Mouse (Mus musculus): ENCODE measurements at regions not wholly inside any gene's neighbourhood (a gene's known extent, or its start where the extent isn't known, plus 50 kb on each side); places are given as distances from the start of the nearest gene placed in this dataset.

DNA sequence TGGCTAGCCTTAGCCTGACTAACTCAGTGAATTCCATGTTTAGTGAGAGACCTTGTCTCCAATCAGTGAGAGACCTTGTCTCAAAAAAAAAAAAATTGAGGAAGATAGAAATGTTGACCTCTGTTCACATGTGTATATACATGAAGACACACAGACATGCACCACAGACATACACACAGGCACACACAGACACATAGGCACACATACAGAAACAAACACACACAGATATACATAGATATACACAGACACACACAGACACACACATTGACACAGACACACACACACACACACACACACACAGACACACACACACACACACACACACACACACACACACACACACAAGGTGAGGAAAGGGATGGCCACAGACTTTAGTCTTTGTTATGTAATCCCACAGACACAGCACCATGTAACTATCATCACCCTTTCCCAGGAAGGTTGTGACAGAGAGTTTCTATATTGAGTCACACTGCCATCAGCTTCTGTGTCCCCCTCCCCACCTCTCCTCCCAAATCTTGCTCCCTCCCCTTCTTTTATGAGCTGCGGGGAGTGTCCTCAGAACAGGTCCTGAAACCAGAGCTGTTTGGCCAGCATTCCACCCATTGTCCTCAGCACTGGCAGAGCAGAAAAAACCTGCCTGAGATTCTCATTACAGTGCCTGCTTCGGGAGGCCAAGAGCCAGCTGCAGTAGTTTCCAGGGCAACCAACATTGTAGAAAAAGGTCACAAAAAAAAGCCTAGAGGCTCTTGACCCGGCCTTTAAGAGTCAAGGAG lies 74.0 kb downstream of the Calml3 start:
- Histone ChIP-seq H3K27ac (replicated peaks) (no peak overlapping the region), H3K4me2 (no peak overlapping the region), H3K4me1 (replicated peaks) (no peaks in the 10 kb centered on the region), H3K27me3 (no peaks in the 10 kb centered on the region), H3K9me3 (replicated peaks) (no peaks in the 10 kb centered on the region), H3K9ac (no peak overlapping the region), H3K4me3 (replicated peaks) (no peak overlapping the region), H3K36me3 (replicated peaks) (no peaks in the 10 kb centered on the region)
- no peak for ATAC-seq (ENCODE audit: insufficient read depth)
- WGBS (ENCODE audit: insufficient replicate concordance), result 19% methylated on average over 3 of the region's 3 CpGs

DNA sequence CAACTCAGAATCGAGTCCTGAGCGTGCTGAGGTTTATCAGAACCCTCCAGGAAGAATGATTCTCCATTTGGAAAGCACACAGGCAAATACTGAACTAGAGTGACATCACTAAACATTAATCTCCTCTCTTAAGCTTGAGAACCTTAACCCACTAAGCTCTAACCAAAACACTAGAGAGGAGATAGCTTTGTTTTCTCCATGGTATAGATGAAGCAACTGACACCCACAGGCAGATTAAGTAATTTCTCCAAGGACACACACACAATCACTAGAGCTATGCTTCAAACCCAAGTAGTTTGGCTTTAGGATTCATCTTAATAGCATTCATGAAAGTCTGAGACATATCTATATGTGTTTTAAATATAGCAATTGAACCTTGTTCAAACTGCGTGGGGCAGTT lies 75.2 kb downstream of the Calml3 start:
- Histone ChIP-seq H3K27ac (replicated peaks) (no peak overlapping the region), H3K36me3 (replicated peaks) (no peaks in the 10 kb centered on the region), H3K9me3 (replicated peaks) (no peaks in the 10 kb centered on the region), H3K9ac (no peak overlapping the region), H3K4me1 (replicated peaks) (no peaks in the 10 kb centered on the region), H3K4me3 (replicated peaks) (no peak overlapping the region), H3K4me2 (no peak overlapping the region), H3K27me3 (no peaks in the 10 kb centered on the region)
- 59% methylated on average over 3 of the region's 3 CpGs for whole genome bisulfite sequencing (ENCODE audit: insufficient replicate concordance)
- no peak for ATAC-seq (ENCODE audit: insufficient read depth)

DNA sequence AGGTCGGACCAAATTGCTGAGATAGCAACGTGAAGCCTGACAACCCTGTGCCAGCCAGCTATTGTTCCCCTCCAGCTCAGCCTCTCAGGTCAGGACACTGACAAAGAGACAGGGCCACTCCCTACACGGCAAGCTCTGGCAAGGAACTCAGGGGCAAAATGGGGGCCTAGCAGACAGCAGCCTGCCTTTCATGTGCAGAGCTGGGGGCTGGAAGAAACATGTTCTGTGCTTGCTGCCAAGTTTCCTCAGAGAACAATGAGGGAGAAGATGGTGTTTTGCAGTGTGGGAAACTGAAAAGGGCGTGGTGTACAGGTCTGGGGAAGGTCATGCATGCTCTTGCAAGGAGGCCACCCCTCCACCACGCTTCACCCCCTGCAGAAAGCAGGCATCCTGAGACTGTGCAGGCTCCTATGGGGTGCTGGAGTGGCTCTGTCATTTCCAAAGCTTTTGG lies 77.8 kb downstream of the Calml3 start:
- no peak overlapping the region for H3K9ac ChIP-seq
- H3K4me1 ChIP-seq (replicated peaks), result no peaks in the 10 kb centered on the region
- H3K36me3 ChIP-seq (replicated peaks), result no peaks in the 10 kb centered on the region
- no peak overlapping the region for H3K27ac ChIP-seq (replicated peaks)
- WGBS (ENCODE audit: insufficient replicate concordance), result 28% methylated on average over 5 of the region's 5 CpGs
- H3K4me2 ChIP-seq, result no peak overlapping the region
- no peak for ATAC-seq (ENCODE audit: insufficient read depth)
- H3K27me3 ChIP-seq, result no peaks in the 10 kb centered on the region
- H3K4me3 ChIP-seq (replicated peaks), result no peak overlapping the region
- H3K9me3 ChIP-seq (replicated peaks), result no peaks in the 10 kb centered on the region

DNA sequence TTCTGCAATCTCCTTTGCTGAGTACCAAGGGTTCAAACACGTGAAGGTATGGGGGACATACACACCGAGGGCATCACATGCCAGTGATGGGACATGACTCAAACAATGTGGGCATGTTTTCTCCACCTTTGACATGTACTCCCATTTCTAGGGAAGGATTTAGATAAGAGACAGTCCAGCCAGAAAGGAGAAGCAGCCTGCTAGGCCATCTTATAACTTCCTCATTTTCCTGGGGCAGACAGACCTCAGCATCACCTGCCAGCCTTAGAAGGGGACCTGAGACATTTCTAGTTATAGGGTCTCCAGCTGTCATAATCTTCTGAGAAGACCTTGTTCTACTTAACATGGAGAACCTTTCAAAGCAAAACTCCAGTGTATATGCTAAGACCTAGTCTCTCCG lies 78.3 kb downstream of the Calml3 start:
- H3K27me3 ChIP-seq, result no peaks in the 10 kb centered on the region
- no peak overlapping the region for H3K27ac ChIP-seq (replicated peaks)
- no peak overlapping the region for H3K4me2 ChIP-seq
- 42% methylated on average over 3 of the region's 3 CpGs for WGBS (ENCODE audit: insufficient replicate concordance)
- no peak overlapping the region for H3K9ac ChIP-seq
- no peaks in the 10 kb centered on the region for H3K36me3 ChIP-seq (replicated peaks)
- no peaks in the 10 kb centered on the region for H3K4me1 ChIP-seq (replicated peaks)
- no peak overlapping the region for H3K4me3 ChIP-seq (replicated peaks)
- no peak for ATAC-seq (ENCODE audit: insufficient read depth)
- no peaks in the 10 kb centered on the region for H3K9me3 ChIP-seq (replicated peaks)

- Histone ChIP-seq H3K27ac (replicated peaks) (no peak overlapping the region), H3K36me3 (replicated peaks) (no peaks in the 10 kb centered on the region), H3K9ac (no peak overlapping the region), H3K4me2 (no peak overlapping the region), H3K4me3 (replicated peaks) (no peak overlapping the region), H3K27me3 (no peaks in the 10 kb centered on the region), H3K9me3 (replicated peaks) (no peaks in the 10 kb centered on the region), H3K4me1 (replicated peaks) (no peaks in the 10 kb centered on the region)
- no peak for ATAC-seq (ENCODE audit: insufficient read depth)
- WGBS (ENCODE audit: insufficient replicate concordance), result 44% methylated on average over 3 of the region's 3 CpGs
Observed at GRCm38 (mm10) chr13:3724313-3724712, 79.8 kb downstream of the Calml3 start.

DNA sequence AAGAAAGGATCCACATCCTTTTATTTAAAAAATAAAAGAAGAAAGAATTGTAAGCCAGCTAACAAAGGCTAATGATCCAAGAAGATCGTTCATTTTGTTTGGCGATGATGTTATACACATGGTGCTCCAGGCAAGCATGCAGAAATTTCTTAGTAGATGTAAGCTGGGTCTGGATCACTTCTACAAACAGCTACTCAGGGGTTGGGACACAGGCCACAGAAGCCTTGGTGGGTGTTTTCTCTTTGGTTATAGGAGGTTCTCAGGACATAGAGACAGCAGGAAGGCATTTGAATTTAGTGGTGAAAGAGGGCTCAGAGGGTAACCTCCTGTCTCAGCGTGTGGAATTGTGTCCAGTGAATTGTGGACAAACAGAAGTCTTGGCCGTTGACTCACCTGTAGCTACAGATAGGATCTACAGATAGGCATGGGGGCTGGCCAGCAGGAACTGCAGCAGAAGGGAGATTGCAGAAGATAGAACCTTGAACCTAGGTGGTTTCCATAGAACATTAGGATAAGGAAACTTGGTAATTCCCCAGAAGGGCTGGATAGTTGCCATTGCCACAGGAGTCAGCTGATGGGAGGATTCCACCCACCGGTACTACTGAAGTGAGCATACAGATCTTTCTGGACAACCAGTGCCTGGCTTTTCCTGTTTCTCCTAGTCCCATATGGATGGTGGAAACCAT lies 80.5 kb downstream of the Calml3 start:
- Histone ChIP-seq H3K36me3 (replicated peaks) (no peaks in the 10 kb centered on the region), H3K27ac (replicated peaks) (no peak overlapping the region), H3K9me3 (replicated peaks) (no peaks in the 10 kb centered on the region), H3K4me1 (replicated peaks) (no peaks in the 10 kb centered on the region), H3K9ac (no peak overlapping the region), H3K4me3 (replicated peaks) (no peak overlapping the region), H3K4me2 (no peak overlapping the region), H3K27me3 (no peaks in the 10 kb centered on the region)
- no peak for ATAC-seq (ENCODE audit: insufficient read depth)
- 60% methylated on average over 5 of the region's 5 CpGs for WGBS (ENCODE audit: insufficient replicate concordance)

- 60% methylated on average over 4 of the region's 4 CpGs for WGBS (ENCODE audit: insufficient replicate concordance)
- ATAC-seq (ENCODE audit: insufficient read depth), result no peak
- no peaks in the 10 kb centered on the region for H3K4me1 ChIP-seq (replicated peaks)
Observed at GRCm38 (mm10) chr13:3715019-3715418, 81.2 kb downstream of the Asb13 start.

DNA sequence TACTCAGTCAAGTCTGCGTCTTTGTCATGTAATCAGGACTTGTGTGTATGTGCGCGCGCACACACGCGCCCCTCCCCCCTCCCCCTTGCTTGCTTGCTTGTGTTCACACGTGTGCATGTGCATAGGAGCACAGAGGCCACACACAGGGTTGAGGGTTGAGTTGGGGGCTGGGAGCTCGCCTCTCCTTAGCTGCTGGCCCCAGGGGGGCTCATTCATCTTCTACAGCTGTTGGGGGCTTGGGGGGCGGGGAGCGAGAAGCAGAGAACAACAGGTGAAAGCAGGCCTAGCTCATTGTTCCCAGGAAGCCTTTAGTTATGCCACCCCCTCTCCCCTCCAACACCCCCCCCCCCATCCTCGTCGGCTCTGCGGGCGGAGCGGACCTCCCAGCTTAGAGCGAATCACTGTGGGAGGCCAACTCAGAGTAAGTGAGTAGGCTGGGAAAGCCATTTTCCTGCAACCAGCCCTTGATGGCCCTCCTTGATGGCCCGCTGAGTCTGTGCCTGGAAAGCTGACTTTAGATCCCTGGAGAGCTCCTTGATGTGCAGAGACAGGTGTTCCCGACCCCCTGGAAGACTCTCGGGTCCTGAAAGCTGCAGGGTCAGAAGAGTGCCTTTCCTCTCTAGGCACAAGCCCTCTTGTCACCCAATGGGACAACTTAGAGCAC lies 78.8 kb downstream of the Asb13 start:
- no peak overlapping the region for H3K4me2 ChIP-seq
- H3K36me3 ChIP-seq (replicated peaks), result no peaks in the 10 kb centered on the region
- no peak overlapping the region for H3K27ac ChIP-seq (replicated peaks)
- no peaks in the 10 kb centered on the region for H3K9me3 ChIP-seq (replicated peaks)
- no peaks in the 10 kb centered on the region for H3K27me3 ChIP-seq
- H3K4me1 ChIP-seq (replicated peaks), result no peaks in the 10 kb centered on the region
- 38% methylated on average over 19 of the region's 19 CpGs for WGBS (ENCODE audit: insufficient replicate concordance)
- no peak overlapping the region for H3K9ac ChIP-seq
- ATAC-seq (ENCODE audit: insufficient read depth), result no peak
- no peak overlapping the region for H3K4me3 ChIP-seq (replicated peaks)

More at GRCm38 (mm10) chr13:3715019-3715418, 81.2 kb downstream of the Asb13 start:
- H3K27ac ChIP-seq (replicated peaks), result no peak overlapping the region
- no peak overlapping the region for H3K4me2 ChIP-seq
- H3K27me3 ChIP-seq, result no peaks in the 10 kb centered on the region
- H3K4me3 ChIP-seq (replicated peaks), result no peak overlapping the region
- no peaks in the 10 kb centered on the region for H3K36me3 ChIP-seq (replicated peaks)
- H3K9me3 ChIP-seq (replicated peaks), result no peaks in the 10 kb centered on the region
- no peak overlapping the region for H3K9ac ChIP-seq

GRCm38 (mm10) chr13:3712088-3712487 lies 78.3 kb downstream of the Asb13 start:
- WGBS (ENCODE audit: insufficient replicate concordance), result 28% methylated on average over 3 of the region's 3 CpGs
- no peak overlapping the region for H3K9ac ChIP-seq

GRCm38 (mm10) chr13:3709982-3710618 lies 76.3 kb downstream of the Asb13 start:
- H3K9ac ChIP-seq, result no peak overlapping the region
- H3K27ac ChIP-seq (replicated peaks), result no peak overlapping the region
- no peak for ATAC-seq (ENCODE audit: insufficient read depth)
- no peaks in the 10 kb centered on the region for H3K9me3 ChIP-seq (replicated peaks)
- no peaks in the 10 kb centered on the region for H3K36me3 ChIP-seq (replicated peaks)
- H3K27me3 ChIP-seq, result no peaks in the 10 kb centered on the region
- no peaks in the 10 kb centered on the region for H3K4me1 ChIP-seq (replicated peaks)
- 49% methylated on average over 7 of the region's 7 CpGs for WGBS (ENCODE audit: insufficient replicate concordance)
- H3K4me2 ChIP-seq, result no peak overlapping the region
- no peak overlapping the region for H3K4me3 ChIP-seq (replicated peaks)

More at GRCm38 (mm10) chr13:3712088-3712487, 78.3 kb downstream of the Asb13 start:
- Histone ChIP-seq H3K4me1 (replicated peaks) (no peaks in the 10 kb centered on the region), H3K4me2 (no peak overlapping the region), H3K4me3 (replicated peaks) (no peak overlapping the region), H3K9me3 (replicated peaks) (no peaks in the 10 kb centered on the region), H3K36me3 (replicated peaks) (no peaks in the 10 kb centered on the region), H3K27me3 (no peaks in the 10 kb centered on the region), H3K27ac (replicated peaks) (no peak overlapping the region)
- ATAC-seq (ENCODE audit: insufficient read depth), result no peak
